Mouse (Mus musculus): ENCODE results near the gene Atp11c. TPM values are rescaled to one million over a fixed set of nuclear protein-coding genes. Genes with fewer than 3 reads are reported as not detected.

Atp11c gene
- polyA plus RNA-seq, 1 experiment from 2014 or later, result 15.4 TPM

GRCm38 (mm10) chrX:60404668-60405044, 187.8 kb downstream of the Atp11c start:
- DNase-seq (ENCODE audit: low spot score), result peak; percentile 86
- Histone ChIP-seq H3K4me3 (ENCODE audit: low read depth, low read length) (peak overlapping the region; percentile 63), H3K9me3 (ENCODE audit: control insufficient read depth, low read length) (no peaks in the 10 kb centered on the region), H3K4me2 (ENCODE audit: low read depth) (no peak overlapping the region), H3K9ac (ENCODE audit: low read length) (peak overlapping the region; percentile 91), H3K36me3 (ENCODE audit: control insufficient read depth, insufficient read depth, low read length) (no peaks in the 10 kb centered on the region), H3K27ac (ENCODE audit: low read depth, low read length) (peak overlapping the region; percentile 93), H3K4me1 (ENCODE audit: control insufficient read depth, insufficient read depth, low read length) (no peaks in the 10 kb centered on the region; the same call in 1 of the 2 replicates), H3K27me3 (ENCODE audit: control insufficient read depth, insufficient read depth, low read length) (no peaks in the 10 kb centered on the region)
- WGBS, result 16% methylated on average over 17 of the region's 17 CpGs
- peak; percentile 95 for ATAC-seq (ENCODE audit: insufficient read depth, low FRiP score, low TSS enrichment)

- Histone ChIP-seq H3K4me3 (ENCODE audit: low read depth, low read length) (peak overlapping the region; percentile 63), H3K9me3 (ENCODE audit: control insufficient read depth, low read length) (no peaks in the 10 kb centered on the region), H3K36me3 (ENCODE audit: control insufficient read depth, insufficient read depth, low read length) (no peaks in the 10 kb centered on the region), H3K27ac (ENCODE audit: low read depth, low read length) (peak overlapping the region; percentile 93), H3K9ac (ENCODE audit: low read length) (peak overlapping the region; percentile 91), H3K27me3 (ENCODE audit: control insufficient read depth, insufficient read depth, low read length) (no peaks in the 10 kb centered on the region), H3K4me1 (ENCODE audit: control insufficient read depth, insufficient read depth, low read length) (no peaks in the 10 kb centered on the region; the same call in 1 of the 2 replicates), H3K4me2 (ENCODE audit: low read depth) (peak overlapping the region; percentile 52)
- ATAC-seq (ENCODE audit: insufficient read depth, low FRiP score, low TSS enrichment) (peak; percentile 77), DNase-seq (ENCODE audit: low spot score) (peak; percentile 75)
- 9% methylated on average over 43 of the region's 126 CpGs for WGBS
These were observed 188.5 kb downstream of the Atp11c start for GRCm38 (mm10) chrX:60403764-60404667.

GRCm38 (mm10) chrX:60403062-60403763, 189.3 kb downstream of the Atp11c start:
- Histone ChIP-seq H3K9me3 (ENCODE audit: control insufficient read depth, low read length) (no peaks in the 10 kb centered on the region), H3K4me2 (ENCODE audit: low read depth) (peak overlapping the region; percentile 52), H3K4me1 (ENCODE audit: control insufficient read depth, insufficient read depth, low read length) (no peaks in the 10 kb centered on the region; the same call in 1 of the 2 replicates), H3K36me3 (ENCODE audit: control insufficient read depth, insufficient read depth, low read length) (no peaks in the 10 kb centered on the region), H3K9ac (ENCODE audit: low read length) (peak overlapping the region; percentile 69), H3K4me3 (ENCODE audit: low read depth, low read length) (peak overlapping the region; percentile 63), H3K27me3 (ENCODE audit: control insufficient read depth, insufficient read depth, low read length) (no peaks in the 10 kb centered on the region), H3K27ac (ENCODE audit: low read depth, low read length) (no peak overlapping the region)
- 0 out of 2 replicates have a peak, but pooled peaks have one; percentile 0 for ATAC-seq (ENCODE audit: insufficient read depth, low FRiP score, low TSS enrichment)
- DNase-seq (ENCODE audit: low spot score), result peak; percentile 36
- 30% methylated on average over 33 of the region's 46 CpGs for WGBS

GRCm38 (mm10) chrX:60394292-60394691, 198.2 kb downstream of the Atp11c start:
- Histone ChIP-seq H3K4me3 (ENCODE audit: low read depth, low read length) (no peak overlapping the region), H3K4me1 (ENCODE audit: control insufficient read depth, insufficient read depth, low read length) (no peaks in the 10 kb centered on the region), H3K27me3 (ENCODE audit: control insufficient read depth, insufficient read depth, low read length) (no peaks in the 10 kb centered on the region), H3K27ac (ENCODE audit: low read depth, low read length) (no peak overlapping the region), H3K9ac (ENCODE audit: low read length) (no peak overlapping the region), H3K36me3 (ENCODE audit: control insufficient read depth, insufficient read depth, low read length) (no peaks in the 10 kb centered on the region), H3K4me2 (ENCODE audit: low read depth) (no peak overlapping the region), H3K9me3 (ENCODE audit: control insufficient read depth, low read length) (no peaks in the 10 kb centered on the region)
- 80% methylated on average over 4 of the region's 4 CpGs for WGBS
- DNase-seq (ENCODE audit: low spot score), result no peak
- no peak for ATAC-seq (ENCODE audit: insufficient read depth, low FRiP score, low TSS enrichment)

DNA sequence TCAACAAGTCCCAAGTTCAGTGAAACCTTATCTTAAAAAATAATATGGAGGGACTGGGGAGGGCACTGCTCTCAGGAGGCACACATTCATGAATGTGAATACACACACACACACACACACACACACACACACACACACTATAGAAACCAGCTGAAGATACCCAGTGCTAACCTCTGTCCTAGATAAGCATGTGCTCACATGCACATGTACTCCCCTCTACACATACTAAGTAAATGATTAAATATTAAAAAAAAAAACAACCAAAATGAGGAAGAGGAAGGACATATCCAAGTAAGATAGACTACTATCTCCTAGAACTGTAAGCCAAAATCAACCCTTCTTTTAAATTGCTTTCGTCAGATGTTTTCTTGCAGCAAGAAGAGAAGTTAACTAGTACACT, 205.6 kb downstream of the Atp11c start:
- Histone ChIP-seq H3K9ac (ENCODE audit: low read length) (no peak overlapping the region), H3K36me3 (ENCODE audit: control insufficient read depth, insufficient read depth, low read length) (no peaks in the 10 kb centered on the region), H3K27ac (ENCODE audit: low read depth, low read length) (no peak overlapping the region), H3K4me1 (ENCODE audit: control insufficient read depth, insufficient read depth, low read length) (no peaks in the 10 kb centered on the region), H3K4me3 (ENCODE audit: low read depth, low read length) (no peak overlapping the region), H3K9me3 (ENCODE audit: control insufficient read depth, low read length) (no peaks in the 10 kb centered on the region), H3K4me2 (ENCODE audit: low read depth) (no peak overlapping the region), H3K27me3 (ENCODE audit: control insufficient read depth, insufficient read depth, low read length) (no peaks in the 10 kb centered on the region)
- ATAC-seq (ENCODE audit: insufficient read depth, low FRiP score, low TSS enrichment) (no peak), DNase-seq (ENCODE audit: low spot score) (no peak)
- WGBS, result 88% methylated on average over 1 of the region's 1 CpGs

DNA sequence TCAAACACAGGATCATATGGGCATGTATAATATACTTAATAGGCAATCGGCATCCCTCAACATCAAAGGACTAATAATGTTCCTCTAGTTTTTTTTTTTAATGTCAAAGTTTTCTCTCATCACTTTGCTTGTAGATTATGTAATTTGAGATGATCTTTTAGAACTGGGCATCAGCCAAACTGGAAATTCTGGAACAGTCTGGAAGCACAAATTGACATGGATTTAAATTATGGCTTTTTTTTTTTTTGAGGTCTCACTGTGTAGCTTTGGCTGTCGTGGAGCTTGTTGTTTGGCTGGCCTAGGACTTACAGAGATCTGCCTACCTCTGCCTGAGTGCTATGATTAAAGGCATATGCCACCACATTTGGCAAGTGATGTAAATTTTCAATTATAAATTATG, 210.8 kb downstream of the Atp11c start:
- 76% methylated on average over 2 of the region's 2 CpGs for WGBS
- no peaks in the 10 kb centered on the region for H3K4me1 ChIP-seq (ENCODE audit: control insufficient read depth, insufficient read depth, low read length)
- H3K27me3 ChIP-seq (ENCODE audit: control insufficient read depth, insufficient read depth, low read length), result no peaks in the 10 kb centered on the region
- no peak for ATAC-seq (ENCODE audit: insufficient read depth, low FRiP score, low TSS enrichment)
- no peak overlapping the region for H3K4me3 ChIP-seq (ENCODE audit: low read depth, low read length)
- no peak overlapping the region for H3K9ac ChIP-seq (ENCODE audit: low read length)
- no peaks in the 10 kb centered on the region for H3K36me3 ChIP-seq (ENCODE audit: control insufficient read depth, insufficient read depth, low read length)
- H3K4me2 ChIP-seq (ENCODE audit: low read depth), result no peak overlapping the region
- DNase-seq (ENCODE audit: low spot score), result no peak
- no peaks in the 10 kb centered on the region for H3K9me3 ChIP-seq (ENCODE audit: control insufficient read depth, low read length)
- no peak overlapping the region for H3K27ac ChIP-seq (ENCODE audit: low read depth, low read length)

- no peak overlapping the region for H3K4me2 ChIP-seq (ENCODE audit: low read depth)
- H3K27ac ChIP-seq (ENCODE audit: low read depth, low read length), result no peak overlapping the region
- H3K36me3 ChIP-seq (ENCODE audit: control insufficient read depth, insufficient read depth, low read length), result no peaks in the 10 kb centered on the region
- no peaks in the 10 kb centered on the region for H3K27me3 ChIP-seq (ENCODE audit: control insufficient read depth, insufficient read depth, low read length)
- ATAC-seq (ENCODE audit: insufficient read depth, low FRiP score, low TSS enrichment) (no peak), DNase-seq (ENCODE audit: low spot score) (no peak)
- H3K4me3 ChIP-seq (ENCODE audit: low read depth, low read length), result no peak overlapping the region
- H3K9me3 ChIP-seq (ENCODE audit: control insufficient read depth, low read length), result no peaks in the 10 kb centered on the region
- no peaks in the 10 kb centered on the region for H3K4me1 ChIP-seq (ENCODE audit: control insufficient read depth, insufficient read depth, low read length)
- no peak overlapping the region for H3K9ac ChIP-seq (ENCODE audit: low read length)
These were observed 212.1 kb downstream of the Atp11c start for GRCm38 (mm10) chrX:60380386-60380785.

DNA sequence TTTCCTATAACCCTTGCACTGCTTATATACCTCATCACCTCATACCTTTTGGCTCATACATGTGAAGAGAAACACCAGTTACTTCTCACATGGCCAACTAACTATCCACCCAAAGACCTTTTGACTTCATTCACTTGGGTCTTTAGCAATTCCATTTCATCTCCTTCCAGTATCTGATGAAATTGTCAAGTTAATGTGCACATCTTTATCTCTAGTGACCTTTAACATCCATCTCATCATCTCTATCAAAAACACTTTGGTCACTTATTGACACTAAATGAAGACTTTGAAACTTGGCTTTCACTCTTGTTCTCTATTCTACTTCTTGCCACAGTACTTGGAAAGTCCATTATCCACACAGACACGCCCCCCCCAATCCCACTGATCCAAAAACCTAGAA, 243.8 kb downstream of the Atp11c start:
- H3K9ac ChIP-seq (ENCODE audit: low read length), result no peak overlapping the region
- DNase-seq (ENCODE audit: low spot score) (no peak), ATAC-seq (ENCODE audit: insufficient read depth, low FRiP score, low TSS enrichment) (no peak)
- H3K27ac ChIP-seq (ENCODE audit: low read depth, low read length), result no peak overlapping the region
- H3K27me3 ChIP-seq (ENCODE audit: control insufficient read depth, insufficient read depth, low read length), result no peaks in the 10 kb centered on the region
- no peaks in the 10 kb centered on the region for H3K36me3 ChIP-seq (ENCODE audit: control insufficient read depth, insufficient read depth, low read length)
- 92% methylated on average over 1 of the region's 1 CpGs for WGBS
- H3K4me3 ChIP-seq (ENCODE audit: low read depth, low read length), result no peak overlapping the region
- H3K9me3 ChIP-seq (ENCODE audit: control insufficient read depth, low read length), result no peaks in the 10 kb centered on the region
- H3K4me1 ChIP-seq (ENCODE audit: control insufficient read depth, insufficient read depth, low read length), result no peaks in the 10 kb centered on the region
- no peak overlapping the region for H3K4me2 ChIP-seq (ENCODE audit: low read depth)
